Mouse (Mus musculus) naive thymus-derived CD4-positive, alpha-beta T cell, adult 5 months (primary cell): ENCODE measurements around the gene Gm21913. TPM values are rescaled to one million over a fixed set of nuclear protein-coding genes. Genes with fewer than 3 reads are reported as not detected.

Source experiments
- polyA plus RNA-seq: library from polyadenylated mRNA; unstranded; fragments of 100-300 nt; shearing (Covaris generic); gene quantifications from one replicate; pipeline ENCODE4 v1.2.1, GENCODE M21; 2017

The Gm21913 gene
- polyA plus RNA-seq: not detected

DNA sequence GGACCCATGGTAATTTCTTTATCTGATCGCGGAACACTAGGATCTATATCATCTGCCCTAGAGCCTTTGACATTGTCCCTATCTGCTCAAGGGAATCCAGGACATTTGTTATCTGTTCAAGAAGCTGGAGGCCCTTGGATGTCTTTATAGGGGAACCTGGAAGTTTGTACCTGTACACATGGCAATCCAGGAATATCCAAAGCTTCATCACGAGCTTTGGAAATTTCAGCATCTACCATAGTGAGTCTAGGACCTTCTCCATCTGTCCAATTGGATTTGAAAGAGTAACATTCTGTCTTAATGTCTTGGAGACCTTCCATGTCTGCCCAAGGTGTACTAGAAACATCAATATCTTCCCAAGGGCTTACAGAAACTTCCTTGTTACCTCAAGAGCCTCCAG lies at the start of gene Gm21913:
Gm21913 (plus strand) TSS at position 301 of the 400 bp plus-strand sequence.

Other genes starting within 250 kb of the Gm21913 start
- not detected for gene Gm29110, start 153.4 kb upstream of the Gm21913 start, polyA plus RNA-seq